Mouse (Mus musculus): ENCODE measurements around the gene Gramd4.

DNA sequence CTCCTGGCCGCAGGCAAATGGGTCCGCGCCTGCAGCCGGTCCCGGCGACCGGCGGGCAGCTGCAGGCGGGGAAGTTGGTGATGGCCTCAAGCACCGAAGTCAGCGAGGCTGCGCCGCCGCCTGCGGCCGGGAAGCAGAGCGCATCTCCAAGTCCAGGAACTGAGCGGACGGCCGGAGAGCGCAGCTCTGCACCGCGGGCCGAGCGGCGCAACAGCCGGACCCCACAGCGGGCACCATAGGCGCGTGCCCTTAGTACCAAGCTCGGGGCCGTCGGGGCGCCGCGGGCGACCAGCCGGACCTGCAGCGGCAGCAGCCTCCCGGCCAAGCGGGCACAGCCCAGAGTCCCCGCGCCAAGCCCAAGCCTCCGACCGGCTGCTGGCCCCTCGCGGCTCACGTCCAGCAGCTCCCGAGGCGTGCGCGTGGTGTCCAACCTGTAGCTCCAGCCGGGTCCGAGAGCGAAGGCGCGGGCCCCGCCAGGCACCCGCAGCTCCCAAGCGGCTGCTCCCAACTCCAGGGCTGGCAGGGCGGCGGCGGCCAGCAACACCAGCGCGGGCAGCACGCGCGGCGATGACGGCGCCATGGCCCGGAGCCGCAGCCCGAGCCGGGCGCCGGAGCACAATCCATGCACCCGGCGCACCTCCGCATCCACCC is 24.2 kb upstream of the Gramd4 start, which contains the start of gene Celsr1:
- TF ChIP-seq ELF1 (IDR thresholded peaks at IDR 0.05; ENCODE audit: low read depth, low read length) = no peak
- no peak for TF ChIP-seq MAX (IDR thresholded peaks at IDR 0.05; ENCODE audit: low read length)
- no peak for TF ChIP-seq EP300 (IDR thresholded peaks at IDR 0.05; ENCODE audit: low read length)
- TF ChIP-seq CTCF (conservative IDR thresholded peaks at IDR 0.05 in 1 of 2, IDR thresholded peaks at IDR 0.05 in 1 of 2; ENCODE audit: low read depth in 2 of 2, low read length in 2 of 2) = no peak
- no peak for TF ChIP-seq JUN (IDR thresholded peaks at IDR 0.05; ENCODE audit: insufficient read depth, low read depth, low read length)
- TF ChIP-seq ZNF384 (IDR thresholded peaks at IDR 0.05; ENCODE audit: low read depth, low read length) = no peak
- no peak for TF ChIP-seq MAZ (IDR thresholded peaks at IDR 0.05; ENCODE audit: low read depth, low read length)
- TF ChIP-seq CHD1 (IDR thresholded peaks at IDR 0.05; ENCODE audit: low read depth, low read length) = no peak
- no peak for TF ChIP-seq ZC3H11A (IDR thresholded peaks at IDR 0.05; ENCODE audit: low read depth, low read length)
- no peak for TF ChIP-seq USF1 (IDR thresholded peaks at IDR 0.05; ENCODE audit: low read depth, low read length)
- no peak for TF ChIP-seq ZKSCAN1 (IDR thresholded peaks at IDR 0.05; ENCODE audit: borderline replicate concordance, low read depth, low read length)
- TF ChIP-seq ETS1 (conservative IDR thresholded peaks at IDR 0.05; ENCODE audit: low read depth, low read length) = no peak
